Mouse (Mus musculus) midbrain, embryonic 16.5 days (tissue): ENCODE results near the gene Cic. TPM values are rescaled to one million over a fixed set of nuclear protein-coding genes. Genes with fewer than 3 reads are reported as not detected.
"Not testable (repeated sequence)": the region's sequence is repeated elsewhere in the genome, so short reads cannot be mapped to it uniquely, and the experiment has no call there.

Experiments used
- ATAC-seq: fragments of 200-750 bp; cut with Nextera tagmentation; 2 replicates; pipeline ENCODE4 v1.8.0; 2017; ENCODE audit warnings: moderate TSS enrichment
- H3K27ac ChIP-seq: fragments of 300-500 bp; sonication (generic); 2 replicates; pipeline ENCODE4 v1.5.1; 2014; ENCODE audit warnings: mild to moderate bottlenecking, low read length, mixed read lengths
- H3K27me3 ChIP-seq: fragments of 300-500 bp; sonication (generic); 2 replicates; pipeline ENCODE4 v1.6.1; 2014; ENCODE audit warnings: low read depth, low read length, mixed read lengths; ENCODE audit not compliant: control insufficient read depth, insufficient read depth
- H3K36me3 ChIP-seq: fragments of 300-500 bp; sonication (generic); 2 replicates; pipeline ENCODE4 v1.6.1; 2014; ENCODE audit warnings: mild to moderate bottlenecking, low read length, moderate library complexity, mixed read lengths; ENCODE audit not compliant: control insufficient read depth, insufficient read depth
- H3K4me1 ChIP-seq: fragments of 300-500 bp; sonication (generic); 2 replicates; pipeline ENCODE4 v1.6.1; 2014; ENCODE audit warnings: mild to moderate bottlenecking, low read length, mixed read lengths; ENCODE audit not compliant: control insufficient read depth, insufficient read depth
- H3K4me2 ChIP-seq: fragments of 300-500 bp; sonication (generic); 2 replicates; pipeline ENCODE4 v1.6.1; 2014; ENCODE audit warnings: mild to moderate bottlenecking, low read length, mixed read lengths
- H3K4me3 ChIP-seq: fragments of 300-500 bp; sonication (generic); 2 replicates; pipeline ENCODE4 v1.5.1; 2014; ENCODE audit warnings: low read depth, mild to moderate bottlenecking, low read length, moderate library complexity, mixed read lengths
- H3K9ac ChIP-seq: fragments of 300-500 bp; sonication (generic); 2 replicates; pipeline ENCODE4 v1.6.1; 2014; ENCODE audit warnings: low read depth, low read length, mixed read lengths
- H3K9me3 ChIP-seq: fragments of 300-500 bp; sonication (generic); replicated peaks from 2 replicates; pipeline ENCODE4 v1.6.1; 2014; ENCODE audit warnings: mild to moderate bottlenecking, low read length, mixed read lengths; ENCODE audit not compliant: control insufficient read depth, poor library complexity, severe bottlenecking
- WGBS: fragments of 180-500 bp; shearing (Covaris S2); extraction: QIAGEN DNeasy Blood & Tissue Kit; methylation state at CpG from one replicate; pipeline ENCODE4 v1.1.7; 2014; 5-methylcytosine and 5-hydroxymethylcytosine counted together
- polyA plus RNA-seq: library from polyadenylated mRNA; unstranded; fragments of >200 nt; fragmentation: Nextera tagmentation; extraction: Ambion mirVana; gene quantifications from 2 replicates; pipeline ENCODE4 v1.2.1, GENCODE M21; 2015

The Cic gene
- polyA plus RNA-seq, 1 experiment from 2014 or later, result 33.8 TPM

- Histone ChIP-seq H3K27me3 (no peaks in the 10 kb centered on the region), H3K9ac (peak overlapping the region; percentile 72), H3K36me3 (no peaks in the 10 kb centered on the region), H3K4me3 (peak overlapping the region; percentile 76), H3K27ac (peak overlapping the region; percentile 75), H3K4me1 (peaks cover 52% of the 10 kb centered on the region), H3K9me3 (no peaks in the 10 kb centered on the region), H3K4me2 (peak overlapping the region; percentile 97)
- WGBS, result under 1% methylated on average over 23 of the region's 25 CpGs
- ATAC-seq, result peak; percentile 5; the same call in 1 of the 2 replicates
Measured at GRCm38 (mm10) chr7:25248846-25249313, 18.6 kb upstream of the Cic start.

GRCm38 (mm10) chr7:25249314-25250140, 18.0 kb upstream of the Cic start:
- Histone ChIP-seq H3K9me3 (no peaks in the 10 kb centered on the region), H3K4me2 (peak overlapping the region; percentile 97), H3K4me1 (peaks cover 52% of the 10 kb centered on the region), H3K9ac (peak overlapping the region; percentile 72), H3K4me3 (peak overlapping the region; percentile 76), H3K36me3 (no peaks in the 10 kb centered on the region), H3K27ac (peak overlapping the region; percentile 75), H3K27me3 (no peaks in the 10 kb centered on the region)
- under 1% methylated on average over 33 of the region's 73 CpGs for WGBS
- ATAC-seq, result peak; percentile 14; the same call in 1 of the 2 replicates

- WGBS, result under 1% methylated on average over 54 of the region's 81 CpGs
- H3K4me1 ChIP-seq, result peaks cover 52% of the 10 kb centered on the region
- ATAC-seq, result peak; percentile 81
Measured at GRCm38 (mm10) chr7:25250141-25250972, 17.1 kb upstream of the Cic start, which contains the start of gene Erf. TSS of gene Erf (minus strand) at chr7:25250761.

DNA sequence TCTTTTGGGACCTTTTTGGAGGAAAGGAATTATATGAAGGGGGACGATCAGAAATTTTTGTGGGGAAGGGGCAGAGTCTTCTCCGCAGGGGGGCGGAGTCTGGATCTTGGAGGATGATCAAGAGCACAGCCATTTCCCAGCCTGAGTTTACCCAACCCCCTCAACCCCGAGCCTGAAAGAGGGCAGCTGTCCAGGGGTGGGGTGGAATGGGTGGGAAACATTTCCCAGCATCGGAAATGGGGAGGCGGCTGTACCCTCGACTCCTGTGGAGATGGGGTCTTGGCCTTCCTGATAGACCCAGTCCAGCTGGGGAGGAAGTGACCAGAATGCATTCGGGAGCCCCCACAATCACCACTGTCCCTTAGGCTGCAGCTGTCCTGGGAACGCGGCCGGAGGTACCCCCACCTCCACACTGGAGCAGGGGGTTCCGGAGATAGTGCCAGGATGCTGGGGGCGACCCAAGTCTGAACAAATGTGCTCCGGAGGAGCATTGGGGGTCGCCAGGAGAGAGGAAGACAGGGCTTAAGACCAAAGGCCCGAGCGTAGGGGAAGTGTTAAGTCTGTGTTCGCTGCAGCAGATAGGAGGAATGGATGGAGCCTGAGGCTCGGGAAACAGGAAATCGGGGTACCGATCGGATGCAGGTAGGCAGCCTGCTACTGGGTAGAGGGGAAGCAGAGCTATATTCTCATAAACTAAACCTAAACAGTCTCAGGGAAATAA, 16.3 kb upstream of the Cic start:
- peak overlapping the region; percentile 97 for H3K4me2 ChIP-seq
- no peaks in the 10 kb centered on the region for H3K27me3 ChIP-seq
- peaks cover 47% of the 10 kb centered on the region for H3K4me1 ChIP-seq
- peak overlapping the region; percentile 76 for H3K4me3 ChIP-seq
- under 1% methylated on average over 22 of the region's 22 CpGs for WGBS
- H3K36me3 ChIP-seq, result no peaks in the 10 kb centered on the region
- H3K27ac ChIP-seq, result peak overlapping the region; percentile 70
- peak overlapping the region; percentile 72 for H3K9ac ChIP-seq
- ATAC-seq, result peak; percentile 13
- no peaks in the 10 kb centered on the region for H3K9me3 ChIP-seq

More at GRCm38 (mm10) chr7:25250141-25250972, 17.1 kb upstream of the Cic start, which contains the start of gene Erf:
- Histone ChIP-seq H3K9me3 (no peaks in the 10 kb centered on the region), H3K36me3 (no peaks in the 10 kb centered on the region), H3K27ac (peak within 1 kb of the TSS; percentile 75), H3K4me3 (peak within 1 kb of the TSS; percentile 76), H3K9ac (peak within 1 kb of the TSS; percentile 72), H3K4me2 (peak within 1 kb of the TSS; percentile 97), H3K27me3 (no peaks in the 10 kb centered on the region)

DNA sequence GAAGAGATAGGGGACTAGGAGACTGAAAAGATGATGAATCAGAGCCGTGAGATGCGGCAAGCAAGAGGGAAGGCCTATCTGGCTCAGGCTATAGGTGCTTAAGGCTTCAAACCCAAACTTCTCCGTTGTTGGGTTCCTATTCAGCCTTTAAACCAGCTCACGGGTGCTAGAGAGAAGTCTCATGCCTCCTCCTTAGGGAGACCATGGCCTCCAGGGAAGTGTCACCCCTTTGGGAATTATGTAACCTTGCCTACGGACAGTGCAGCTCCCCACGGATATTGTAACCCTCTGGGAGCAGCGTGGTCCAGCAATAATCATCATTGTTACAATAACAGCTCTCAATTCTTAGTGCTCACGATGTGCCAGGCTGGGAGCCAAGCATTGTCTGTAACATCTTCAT, 15.7 kb upstream of the Cic start:
- Histone ChIP-seq H3K9me3 (no peaks in the 10 kb centered on the region), H3K27ac (peak overlapping the region; percentile 70), H3K4me1 (peaks cover 42% of the 10 kb centered on the region), H3K9ac (peak overlapping the region; percentile 72), H3K36me3 (no peaks in the 10 kb centered on the region), H3K4me2 (peak overlapping the region; percentile 97), H3K4me3 (peak overlapping the region; percentile 76), H3K27me3 (no peaks in the 10 kb centered on the region)
- WGBS, result 12% methylated on average over 8 of the region's 8 CpGs
- ATAC-seq, result no peak

DNA sequence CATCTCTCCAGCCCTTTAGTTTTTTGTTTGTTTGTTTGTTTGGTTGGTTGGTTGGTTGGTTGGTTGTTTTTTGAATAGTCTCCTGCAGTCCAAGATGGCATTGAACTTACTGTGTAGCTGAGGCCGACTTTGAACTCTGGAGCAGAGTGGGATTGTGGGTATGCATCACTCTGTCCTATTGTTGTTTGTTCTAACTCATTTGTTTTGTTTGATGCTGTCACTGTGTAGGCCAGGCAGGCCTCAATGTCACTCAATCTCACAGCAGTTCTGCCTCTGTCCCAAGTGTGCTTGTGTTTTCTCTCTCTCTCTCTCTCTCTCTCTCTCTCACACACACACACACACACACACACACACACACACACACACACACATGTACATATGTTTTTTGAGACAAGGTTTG, 5.6 kb upstream of the Cic start:
- Histone ChIP-seq H3K27ac (no peak overlapping the region), H3K4me2 (no peak overlapping the region), H3K9ac (no peak overlapping the region), H3K4me3 (no peak overlapping the region), H3K9me3 (no peaks in the 10 kb centered on the region), H3K4me1 (peaks cover 2% of the 10 kb centered on the region), H3K27me3 (no peaks in the 10 kb centered on the region), H3K36me3 (no peaks in the 10 kb centered on the region)
- 78% methylated on average over 1 of the region's 1 CpGs for WGBS
- no peak for ATAC-seq

DNA sequence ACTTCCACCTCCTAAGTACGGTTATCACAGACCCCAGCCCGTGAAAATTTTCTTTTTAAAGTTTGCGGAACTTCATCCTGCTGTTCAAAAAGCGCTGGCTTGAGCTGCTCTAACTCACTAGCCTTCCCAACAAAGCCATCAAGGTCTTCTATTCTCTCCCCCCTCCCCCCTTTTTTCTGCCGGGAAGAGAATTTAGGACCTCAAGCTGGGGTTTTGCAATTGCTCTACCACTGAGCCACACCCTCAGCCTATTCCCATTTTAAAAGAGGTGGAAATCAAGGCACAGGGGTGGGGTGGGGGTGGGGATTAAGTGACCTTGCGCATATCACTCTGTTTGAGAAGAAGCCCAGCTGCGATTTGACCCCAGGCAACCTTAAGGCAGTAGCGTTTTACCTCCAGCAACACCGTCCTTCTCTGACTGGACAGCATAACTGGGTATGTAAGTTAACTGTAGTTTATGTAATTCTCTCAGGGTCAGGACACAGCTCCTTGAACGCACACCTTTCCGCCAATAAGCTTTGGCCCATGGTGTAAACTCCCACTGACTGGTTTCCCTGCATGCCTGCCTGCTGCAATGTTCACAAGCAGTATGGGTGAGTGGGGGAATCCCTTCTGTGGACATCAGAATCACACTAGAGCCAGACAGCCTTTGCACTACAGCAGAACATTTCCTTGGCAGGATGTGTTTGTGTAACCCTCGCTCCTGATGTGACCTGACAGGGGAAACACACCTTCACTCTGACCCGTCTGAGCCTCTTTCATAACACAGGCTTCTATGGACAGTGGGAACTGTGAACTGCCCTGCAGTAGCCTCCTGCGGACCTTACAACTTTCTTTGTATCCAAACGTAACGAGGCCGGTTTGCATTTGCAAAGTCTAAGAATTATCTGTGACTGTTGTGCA, 3.3 kb upstream of the Cic start:
- 26% methylated on average over 17 of the region's 17 CpGs for WGBS
- Histone ChIP-seq H3K9ac (no peak overlapping the region), H3K4me2 (no peak overlapping the region), H3K36me3 (no peaks in the 10 kb centered on the region), H3K4me1 (peaks cover 10% of the 10 kb centered on the region), H3K4me3 (no peak overlapping the region), H3K27me3 (no peaks in the 10 kb centered on the region), H3K9me3 (no peaks in the 10 kb centered on the region), H3K27ac (no peak overlapping the region)
- ATAC-seq, result no peak

- not testable (repeated sequence) for H3K27me3 ChIP-seq, H3K9ac ChIP-seq, H3K27ac ChIP-seq, H3K9me3 ChIP-seq, H3K4me2 ChIP-seq, H3K4me3 ChIP-seq, H3K36me3 ChIP-seq, ATAC-seq
- H3K4me1 ChIP-seq, result peaks cover 22% of the 10 kb centered on the region
- WGBS, result 88% methylated on average over 5 of the region's 5 CpGs
Measured at GRCm38 (mm10) chr7:25265743-25266142, 1.8 kb upstream of the Cic start.
